Mouse (Mus musculus): Measurements from ENCODE around the gene Dock6. TPM values are rescaled to one million over a fixed set of nuclear protein-coding genes. Genes with fewer than 3 reads are reported as not detected.
A peak's percentile ranks its signal among the peaks of the same experiment; 100 is the strongest.
"Not testable (repeated sequence)": the region's sequence is repeated elsewhere in the genome, so short reads cannot be mapped to it uniquely, and the experiment has no call there.

Gene Dock6
- total RNA-seq, 1 experiment from 2014 or later, result 1.8 TPM

- no peak for ATAC-seq (replicated peaks; ENCODE audit: low read depth, poor library complexity, severe bottlenecking)
These were observed 34.3 kb downstream of the Dock6 start for GRCm38 (mm10) chr9:21818125-21818524.

DNA sequence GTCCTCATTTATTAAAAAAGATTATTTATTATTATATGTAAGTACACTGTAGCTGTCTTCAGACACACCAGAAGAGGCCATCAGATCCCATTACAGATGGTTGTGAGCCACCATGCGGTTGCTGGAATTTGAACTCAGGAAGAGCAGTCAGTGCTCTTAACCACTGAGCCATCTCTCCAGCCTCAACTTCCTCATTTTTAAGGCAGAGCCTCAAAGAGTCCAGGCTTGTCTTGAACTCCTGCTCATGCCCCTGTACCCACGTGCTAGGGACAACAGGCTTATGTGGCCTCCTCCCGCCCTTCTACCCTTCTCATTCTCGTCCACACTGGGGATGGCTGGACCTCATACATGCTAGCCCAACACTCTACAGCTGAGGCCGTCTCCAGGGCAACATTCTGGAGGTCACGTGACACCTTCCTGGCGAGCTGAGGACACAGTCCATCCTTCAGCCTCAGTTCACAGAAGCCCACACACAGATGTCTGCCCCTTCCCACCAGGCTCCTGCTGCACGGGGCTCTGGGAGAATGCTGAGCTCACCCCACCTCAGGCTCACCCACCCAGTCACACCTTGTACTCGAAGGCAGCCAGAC is 35.6 kb downstream of the Dock6 start:
- ATAC-seq (replicated peaks; ENCODE audit: low read depth, poor library complexity, severe bottlenecking), result peak; percentile 70

DNA sequence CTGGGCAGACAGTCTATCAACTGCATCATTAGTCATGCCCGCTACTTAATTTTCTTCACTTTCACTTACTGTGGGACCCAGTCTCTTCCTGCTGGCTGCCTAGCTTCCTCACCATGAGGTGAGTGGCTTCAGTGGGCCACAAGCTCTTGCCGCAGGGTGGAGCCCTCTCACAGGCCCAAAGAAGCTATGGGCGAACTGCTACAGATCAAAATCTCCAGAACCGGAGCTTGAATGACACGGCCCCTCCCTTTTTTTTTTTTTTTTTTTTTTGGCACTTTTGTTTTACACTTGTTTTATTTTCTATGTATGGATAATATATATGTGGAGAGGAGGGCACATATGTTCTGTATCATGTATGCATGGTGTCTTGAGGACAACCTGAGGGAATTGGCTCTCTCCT is 41.3 kb downstream of the Dock6 start:
- ATAC-seq (replicated peaks; ENCODE audit: low read depth, poor library complexity, severe bottlenecking), result peak; percentile 46

GRCm38 (mm10) chr9:21808561-21808960 is 43.9 kb downstream of the Dock6 start:
- ATAC-seq (replicated peaks; ENCODE audit: low read depth, poor library complexity, severe bottlenecking), result no peak; the same call in 1 of the 2 replicates

DNA sequence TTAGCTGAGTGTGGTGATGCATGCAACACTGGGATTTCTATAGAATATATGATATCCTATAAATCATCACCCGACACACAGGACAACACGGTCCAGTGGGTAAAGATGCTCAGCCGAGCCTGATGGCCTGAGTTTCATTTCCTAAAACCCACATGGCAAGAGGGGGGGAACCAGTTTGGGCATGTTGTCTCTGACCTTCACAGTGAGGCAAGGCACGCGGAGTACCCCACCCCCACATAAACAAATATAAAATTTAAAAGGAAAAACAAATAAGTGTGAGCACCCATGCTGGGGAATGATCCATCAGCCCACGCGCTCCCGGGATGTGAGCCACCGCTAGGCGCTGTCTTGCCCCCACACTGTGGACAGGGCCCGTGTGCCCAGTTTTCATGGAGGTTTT is 45.5 kb downstream of the Dock6 start:
- no peak for ATAC-seq (replicated peaks; ENCODE audit: low read depth, poor library complexity, severe bottlenecking)

- ATAC-seq (replicated peaks; ENCODE audit: low read depth, poor library complexity, severe bottlenecking), result no peak
These were observed 46.1 kb downstream of the Dock6 start for GRCm38 (mm10) chr9:21806363-21806762.

DNA sequence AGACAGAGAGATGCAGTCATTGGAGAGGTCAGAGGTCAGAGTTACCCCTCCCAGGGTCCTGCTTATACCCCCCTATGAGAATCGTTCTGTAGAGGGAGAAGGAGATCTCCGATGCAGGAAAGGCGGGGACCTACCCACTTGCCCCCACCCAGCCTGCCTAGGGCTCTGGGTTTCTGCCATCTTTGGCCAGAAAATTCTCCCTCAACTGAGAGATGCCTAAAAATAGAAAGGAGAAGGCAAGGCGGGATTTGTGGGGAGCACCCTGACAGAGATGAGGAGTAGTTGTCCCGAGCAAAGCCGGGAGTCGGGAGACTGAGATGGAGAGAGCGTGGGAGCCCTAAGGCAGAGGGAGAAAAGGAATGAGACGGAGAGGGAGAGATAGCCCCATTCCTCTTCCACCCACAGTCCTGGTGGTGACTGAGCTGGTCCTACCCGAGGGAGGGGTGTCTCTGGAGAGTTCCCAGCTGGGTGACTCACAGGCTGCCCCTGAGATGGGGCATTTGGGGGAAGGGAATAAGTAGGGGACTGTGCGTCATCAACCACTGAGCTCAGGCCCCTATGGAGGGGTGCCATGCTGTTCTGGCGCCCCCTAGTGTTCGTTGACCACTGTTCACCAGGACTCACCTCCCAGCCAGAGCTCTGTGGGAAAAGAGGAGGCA is 48.3 kb downstream of the Dock6 start:
- ATAC-seq (replicated peaks; ENCODE audit: low read depth, poor library complexity, severe bottlenecking), result peak; percentile 82

DNA sequence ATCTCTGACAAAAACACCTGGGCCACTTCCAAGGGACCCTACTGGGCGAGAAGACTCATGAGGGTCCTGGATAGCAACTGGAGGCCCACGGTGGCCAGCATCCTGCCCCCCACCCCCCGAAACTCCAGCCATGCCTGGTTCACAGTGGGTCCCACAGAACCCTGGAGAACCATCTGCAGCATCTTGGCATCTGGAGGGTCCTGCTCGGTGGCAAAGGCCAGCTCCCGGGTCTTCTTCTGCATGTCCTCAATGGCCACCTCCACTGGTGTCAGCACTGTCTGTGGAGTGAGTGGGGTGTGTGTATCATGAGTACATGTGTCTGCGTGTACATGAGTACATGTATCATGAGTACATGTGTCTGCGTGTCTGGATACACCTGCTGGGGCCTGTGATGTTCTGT is 50.8 kb downstream of the Dock6 start:
- ATAC-seq (replicated peaks; ENCODE audit: low read depth, poor library complexity, severe bottlenecking), result no peak

DNA sequence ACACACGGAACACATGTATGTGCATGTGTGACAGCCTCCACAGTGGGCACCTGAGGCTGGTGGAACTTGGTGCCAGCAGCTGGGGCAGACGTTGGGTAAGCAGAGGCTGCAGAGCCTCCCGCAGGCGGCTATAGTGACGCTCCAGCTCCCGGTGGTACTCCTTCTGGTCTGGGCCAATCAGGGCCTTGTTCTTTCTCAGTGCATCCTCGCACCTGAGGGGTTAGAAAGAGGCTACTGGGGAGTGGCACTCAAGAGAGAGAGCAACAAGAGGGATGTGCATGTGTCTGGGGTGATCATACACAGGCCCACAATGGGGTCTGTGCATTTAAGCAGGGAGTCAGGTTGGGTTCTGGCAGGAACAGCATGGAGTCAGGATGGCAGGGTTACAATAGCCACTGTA is 51.3 kb downstream of the Dock6 start:
- ATAC-seq (replicated peaks; ENCODE audit: low read depth, poor library complexity, severe bottlenecking), result no peak

GRCm38 (mm10) chr9:21799010-21799350 is 53.5 kb downstream of the Dock6 start:
- ATAC-seq (replicated peaks; ENCODE audit: low read depth, poor library complexity, severe bottlenecking), result no peak

- peak; percentile 67 for ATAC-seq (replicated peaks; ENCODE audit: low read depth, poor library complexity, severe bottlenecking)
These were observed 54.0 kb downstream of the Dock6 start, which contains the start of gene Kank2 for GRCm38 (mm10) chr9:21798345-21799009. Gene Kank2, minus strand, starts transcription at chr9:21798744.

GRCm38 (mm10) chr9:21797921-21798344 is 54.5 kb downstream of the Dock6 start:
- 0 out of 2 replicates have a peak, but pooled peaks have one; percentile 33 for ATAC-seq (replicated peaks; ENCODE audit: low read depth, poor library complexity, severe bottlenecking)

DNA sequence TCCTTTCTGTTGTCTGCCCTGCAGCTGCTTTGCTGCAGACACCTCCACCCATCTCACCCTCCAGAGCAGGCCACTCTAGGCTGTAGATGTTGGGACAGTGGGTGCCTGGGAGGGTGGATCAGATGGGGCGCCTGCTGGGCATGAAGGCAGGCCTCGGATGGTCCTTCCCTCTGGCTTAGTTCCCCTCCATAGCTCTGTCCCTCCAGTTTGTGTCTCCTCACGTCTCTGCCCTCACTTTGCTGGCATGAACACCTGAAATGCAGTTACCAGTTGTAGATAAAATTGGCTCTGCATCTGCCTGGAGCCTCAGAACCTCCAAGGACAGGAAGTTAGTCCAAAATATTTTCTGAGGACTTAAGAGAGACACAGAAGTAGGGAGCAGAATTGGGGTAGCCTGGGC is 55.5 kb downstream of the Dock6 start:
- ATAC-seq (replicated peaks; ENCODE audit: low read depth, poor library complexity, severe bottlenecking), result no peak

DNA sequence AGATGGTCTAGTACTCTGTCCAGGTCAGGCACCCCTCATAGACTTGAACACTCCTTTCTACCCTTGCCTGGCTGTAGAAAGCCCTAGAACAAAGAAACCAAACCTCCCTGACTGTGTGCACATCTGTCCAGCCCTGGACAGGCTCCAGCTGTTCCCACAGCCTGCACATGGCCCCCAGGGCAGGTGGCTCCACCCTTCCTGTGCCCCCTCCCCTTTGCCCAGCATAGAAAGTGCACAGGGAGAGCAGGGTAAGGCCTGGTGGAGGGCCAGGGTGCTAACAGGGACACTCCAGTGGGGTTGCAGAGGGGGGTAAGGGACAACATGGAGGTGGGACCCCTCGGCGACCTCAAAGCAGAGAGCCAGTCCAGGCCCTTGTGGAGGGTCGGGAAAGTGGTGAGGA is 56.2 kb downstream of the Dock6 start:
- no peak for ATAC-seq (replicated peaks; ENCODE audit: low read depth, poor library complexity, severe bottlenecking)

DNA sequence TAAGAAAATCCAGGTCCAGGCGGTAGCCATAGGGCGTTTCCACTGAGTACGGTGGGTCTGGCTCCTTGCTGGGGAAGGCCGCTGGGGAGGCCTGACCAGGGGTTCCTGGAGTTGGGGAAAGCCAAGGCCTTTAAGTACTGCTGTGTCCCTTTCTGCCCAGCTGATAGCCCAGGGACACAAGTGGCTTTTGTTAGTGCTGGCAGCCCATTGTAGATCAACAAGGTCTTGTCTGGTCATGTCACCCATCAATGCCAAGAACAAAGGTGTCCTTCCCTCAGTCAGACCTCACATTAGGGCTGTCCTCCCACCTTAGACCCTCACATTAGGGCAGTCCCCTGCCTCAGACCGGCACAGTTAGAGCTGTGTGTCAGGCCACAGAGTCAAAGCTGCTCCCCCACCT is 56.9 kb downstream of the Dock6 start:
- ATAC-seq (replicated peaks; ENCODE audit: low read depth, poor library complexity, severe bottlenecking), result no peak

DNA sequence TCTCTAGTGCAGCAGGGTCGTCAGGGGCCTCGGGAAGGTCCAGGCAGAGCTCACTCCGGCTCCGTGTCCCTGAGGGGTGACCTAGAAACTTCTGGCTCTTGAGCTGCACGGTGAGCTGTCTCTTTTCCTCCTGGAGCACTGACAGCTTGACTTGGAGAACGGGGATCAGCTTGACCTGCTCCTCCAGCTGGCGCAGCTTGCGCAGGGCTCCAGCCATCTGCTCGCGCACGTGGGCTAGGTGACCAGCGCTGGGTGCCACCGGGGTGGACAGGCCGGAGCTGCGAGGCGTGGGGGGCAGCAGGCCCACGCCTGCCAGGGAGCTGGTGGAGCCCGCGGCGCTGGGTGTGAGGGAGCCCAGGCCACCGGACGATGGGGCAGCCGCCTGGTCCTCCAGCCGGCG is 57.5 kb downstream of the Dock6 start:
- ATAC-seq (replicated peaks; ENCODE audit: low read depth, poor library complexity, severe bottlenecking), result no peak

DNA sequence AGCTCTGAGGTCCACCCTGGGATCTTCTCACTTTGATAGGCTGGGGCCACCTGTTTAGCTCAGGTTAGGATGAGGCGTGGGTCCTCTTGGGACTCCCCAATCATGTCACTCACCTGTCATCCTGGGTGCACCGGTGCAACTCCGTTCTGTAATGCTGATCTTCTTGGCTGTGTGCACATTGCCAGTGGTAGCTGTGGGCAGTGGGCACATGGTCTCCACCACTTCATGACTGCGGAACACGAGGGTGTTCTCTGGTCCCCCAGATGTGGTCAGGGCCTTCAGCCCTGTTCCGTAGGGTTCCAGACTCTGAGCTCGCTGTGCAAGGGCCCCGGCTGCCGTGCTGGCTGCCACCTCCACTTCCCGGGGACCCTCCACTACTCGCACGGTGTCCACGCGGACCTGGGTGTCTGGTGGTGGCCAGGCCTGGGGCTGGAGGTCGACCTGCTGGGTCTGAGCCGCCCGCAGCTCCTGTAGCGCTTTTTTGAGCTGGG is 58.0 kb downstream of the Dock6 start:
- ATAC-seq (replicated peaks; ENCODE audit: low read depth, poor library complexity, severe bottlenecking), result no peak

GRCm38 (mm10) chr9:21793507-21793906 is 58.9 kb downstream of the Dock6 start:
- not testable (repeated sequence) for ATAC-seq (replicated peaks; ENCODE audit: low read depth, poor library complexity, severe bottlenecking)

DNA sequence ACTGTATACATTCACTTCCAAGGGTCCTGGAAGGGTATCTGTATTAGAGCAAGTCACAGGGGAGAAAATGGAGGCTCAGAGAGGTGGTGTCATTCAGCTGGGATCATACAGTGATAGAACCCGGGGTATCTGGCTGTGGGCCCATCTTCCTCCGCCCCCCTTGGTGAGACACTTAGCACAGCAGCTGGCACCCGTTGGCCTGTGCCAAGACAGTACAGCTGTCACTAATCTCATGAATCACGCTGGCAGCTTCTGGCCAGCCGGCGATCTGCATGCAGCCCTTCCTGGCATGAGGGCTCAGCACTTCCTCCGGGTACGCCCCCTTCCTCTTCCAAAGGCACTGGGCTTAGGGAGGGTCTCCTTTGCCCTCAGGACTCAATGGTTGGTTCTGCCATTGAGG is 59.8 kb downstream of the Dock6 start:
- peak; percentile 73 for ATAC-seq (replicated peaks; ENCODE audit: low read depth, poor library complexity, severe bottlenecking)

GRCm38 (mm10) chr9:21791861-21792260 is 60.6 kb downstream of the Dock6 start:
- no peak for ATAC-seq (replicated peaks; ENCODE audit: low read depth, poor library complexity, severe bottlenecking)

DNA sequence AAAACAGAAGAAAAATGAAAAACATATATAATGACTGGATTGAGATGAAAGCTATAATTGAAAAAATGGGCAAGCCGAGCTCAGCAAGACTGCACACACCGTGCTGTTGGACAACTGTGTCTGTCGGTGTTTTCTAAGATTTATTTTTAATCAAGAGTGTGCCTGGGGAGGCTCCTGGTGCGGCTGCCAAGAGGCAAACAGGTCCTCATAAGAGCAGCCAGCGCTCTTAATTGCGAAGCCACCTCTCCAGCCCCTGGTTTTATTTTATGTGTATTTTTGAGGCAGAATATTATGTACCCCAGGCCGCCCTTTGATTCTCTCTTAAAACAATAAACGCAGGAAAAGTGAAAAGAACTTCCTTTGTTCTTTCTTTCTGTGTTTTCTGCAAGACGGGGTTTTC is 64.2 kb downstream of the Dock6 start:
- no peak for ATAC-seq (replicated peaks; ENCODE audit: low read depth, poor library complexity, severe bottlenecking)

Measured in common myeloid progenitor, adult 5-6 weeks (primary cell).